Mouse (Mus musculus): ENCODE data around the gene Hsd3b2. TPM values are rescaled to one million over a fixed set of nuclear protein-coding genes. Genes with fewer than 3 reads are reported as not detected.
"Not testable (repeated sequence)": the region's sequence is repeated elsewhere in the genome, so short reads cannot be mapped to it uniquely, and the experiment has no call there.

The Hsd3b2 gene
- polyA plus RNA-seq (2012; rRNA removed) = 0.08 TPM in 1 of 2 replicates, not detected in the other

DNA sequence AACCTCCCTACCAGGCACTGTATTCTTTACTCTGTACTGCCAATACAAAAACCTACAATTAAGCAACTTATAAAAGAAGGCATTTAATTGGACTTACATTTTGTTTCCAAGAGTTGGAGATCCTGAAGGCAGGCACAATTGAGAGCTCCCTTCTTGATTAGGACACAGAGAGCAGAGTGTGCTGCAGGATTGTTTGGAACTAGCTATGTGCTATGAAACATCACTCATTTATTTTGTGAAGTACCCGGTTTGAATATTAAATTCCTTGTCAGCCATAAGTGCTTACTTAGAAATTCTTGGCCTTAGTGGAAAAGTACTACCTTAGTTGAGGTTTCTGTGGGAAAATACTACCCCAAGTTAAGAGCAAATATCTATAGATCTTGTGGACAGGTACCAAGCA lies at the start of gene Hsd3b2:
TSS of gene Hsd3b2 (minus strand) at position 168 of the 400 bp plus-strand sequence.
- TF ChIP-seq CTCF (IDR thresholded peaks at IDR 0.05; ENCODE audit: borderline replicate concordance, extremely low read depth, insufficient read depth, insufficient read length) (no peak), POLR2A (IDR thresholded peaks at IDR 0.05; ENCODE audit: borderline replicate concordance, extremely low read depth, insufficient read depth, insufficient read length, poor library complexity, severe bottlenecking) (no peak)

GRCm38 (mm10) chr3:98764155-98764554 lies 39.8 kb upstream of the Hsd3b2 start:
- TF ChIP-seq POLR2A (IDR thresholded peaks at IDR 0.05; ENCODE audit: borderline replicate concordance, extremely low read depth, insufficient read depth, insufficient read length, poor library complexity, severe bottlenecking) (no peak), CTCF (IDR thresholded peaks at IDR 0.05; ENCODE audit: borderline replicate concordance, extremely low read depth, insufficient read depth, insufficient read length) (no peak)
- no peak for DNase-seq (ENCODE audit: low read depth)

More for the DNA sequence above, at the start of gene Hsd3b2:
- DNase-seq (ENCODE audit: low read depth) = no peak

DNA sequence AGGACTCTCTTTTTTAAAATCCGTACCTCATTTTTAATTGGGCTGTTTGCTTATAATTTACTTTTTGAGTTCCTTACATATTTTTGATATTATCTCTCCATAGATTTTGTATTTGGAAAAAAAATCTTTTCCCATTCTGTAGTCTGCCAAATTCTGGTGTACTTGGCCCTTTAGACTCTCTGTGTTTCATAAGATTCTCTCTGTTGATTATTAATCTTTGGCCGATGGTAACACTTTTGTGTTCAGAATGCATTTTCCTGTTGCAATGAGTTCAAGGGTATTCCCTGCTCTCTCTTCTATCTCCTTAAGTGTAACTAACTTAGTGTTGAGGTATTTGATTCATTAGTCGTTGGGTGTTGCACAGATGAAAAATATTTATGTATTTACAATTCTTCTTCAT lies 32.5 kb upstream of the Hsd3b2 start:
- no peak for DNase-seq (ENCODE audit: low read depth)
- TF ChIP-seq POLR2A (IDR thresholded peaks at IDR 0.05; ENCODE audit: borderline replicate concordance, extremely low read depth, insufficient read depth, insufficient read length, poor library complexity, severe bottlenecking) (no peak), CTCF (IDR thresholded peaks at IDR 0.05; ENCODE audit: borderline replicate concordance, extremely low read depth, insufficient read depth, insufficient read length) (no peak)

GRCm38 (mm10) chr3:98752171-98752570 lies 27.8 kb upstream of the Hsd3b2 start:
- TF ChIP-seq CTCF (IDR thresholded peaks at IDR 0.05; ENCODE audit: borderline replicate concordance, extremely low read depth, insufficient read depth, insufficient read length) (no peak), POLR2A (IDR thresholded peaks at IDR 0.05; ENCODE audit: borderline replicate concordance, extremely low read depth, insufficient read depth, insufficient read length, poor library complexity, severe bottlenecking) (no peak)

DNA sequence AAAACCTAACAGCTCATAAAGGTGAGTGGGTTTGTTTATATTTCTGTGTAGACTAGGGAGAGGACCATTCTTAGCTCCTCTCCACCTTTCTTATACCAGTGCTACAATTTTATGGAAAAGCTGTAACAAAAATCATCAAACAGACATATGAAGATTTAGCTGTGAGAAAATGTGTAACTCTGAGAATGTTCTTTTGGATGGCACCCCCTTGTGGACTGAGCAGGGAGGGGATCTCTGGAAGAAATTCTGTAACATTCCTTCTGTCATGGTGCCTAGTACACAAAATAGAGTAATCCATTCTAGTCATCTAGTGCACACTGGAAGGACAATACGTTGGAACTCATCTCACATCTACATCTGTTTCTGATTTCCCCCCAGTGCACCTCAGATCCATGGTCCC lies 16.7 kb upstream of the Hsd3b2 start:
- DNase-seq (ENCODE audit: low read depth) = not testable (repeated sequence)

More at GRCm38 (mm10) chr3:98752171-98752570, 27.8 kb upstream of the Hsd3b2 start:
- DNase-seq (ENCODE audit: low read depth) = no peak

- TF ChIP-seq POLR2A (IDR thresholded peaks at IDR 0.05; ENCODE audit: borderline replicate concordance, extremely low read depth, insufficient read depth, insufficient read length, poor library complexity, severe bottlenecking) (no peak), CTCF (IDR thresholded peaks at IDR 0.05; ENCODE audit: borderline replicate concordance, extremely low read depth, insufficient read depth, insufficient read length) (no peak)
- DNase-seq (ENCODE audit: low read depth) = no peak
Measured at GRCm38 (mm10) chr3:98734340-98734739, 10.0 kb upstream of the Hsd3b2 start.

- TF ChIP-seq CTCF (IDR thresholded peaks at IDR 0.05; ENCODE audit: borderline replicate concordance, extremely low read depth, insufficient read depth, insufficient read length) = no peak
- no peak for TF ChIP-seq POLR2A (IDR thresholded peaks at IDR 0.05; ENCODE audit: borderline replicate concordance, extremely low read depth, insufficient read depth, insufficient read length, poor library complexity, severe bottlenecking)
- DNase-seq (ENCODE audit: low read depth) = no peak
Measured at GRCm38 (mm10) chr3:98733724-98734123, 9.4 kb upstream of the Hsd3b2 start.

DNA sequence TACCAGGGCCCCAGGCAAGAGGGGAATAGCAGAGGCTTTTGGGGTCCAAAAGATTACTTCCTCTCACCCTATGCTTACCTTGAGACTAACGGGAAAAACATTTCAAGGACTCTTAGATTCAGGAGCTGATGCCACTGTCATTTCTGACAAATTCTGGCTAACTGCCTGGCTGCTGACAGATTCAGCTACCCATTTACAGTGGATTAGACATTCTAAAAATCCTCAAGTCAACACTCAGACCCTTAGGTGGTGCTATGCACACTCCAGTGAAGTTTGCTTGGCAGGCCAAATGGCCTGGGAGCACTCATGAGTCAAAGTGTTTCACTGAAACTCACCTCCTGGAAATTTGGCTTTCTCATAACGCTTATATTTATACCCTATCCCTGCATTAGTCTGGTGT lies 1.9 kb upstream of the Hsd3b2 start:
- TF ChIP-seq POLR2A (IDR thresholded peaks at IDR 0.05; ENCODE audit: borderline replicate concordance, extremely low read depth, insufficient read depth, insufficient read length, poor library complexity, severe bottlenecking) (no peak), CTCF (IDR thresholded peaks at IDR 0.05; ENCODE audit: borderline replicate concordance, extremely low read depth, insufficient read depth, insufficient read length) (no peak)
- DNase-seq (ENCODE audit: low read depth) = peak; percentile 13

DNA sequence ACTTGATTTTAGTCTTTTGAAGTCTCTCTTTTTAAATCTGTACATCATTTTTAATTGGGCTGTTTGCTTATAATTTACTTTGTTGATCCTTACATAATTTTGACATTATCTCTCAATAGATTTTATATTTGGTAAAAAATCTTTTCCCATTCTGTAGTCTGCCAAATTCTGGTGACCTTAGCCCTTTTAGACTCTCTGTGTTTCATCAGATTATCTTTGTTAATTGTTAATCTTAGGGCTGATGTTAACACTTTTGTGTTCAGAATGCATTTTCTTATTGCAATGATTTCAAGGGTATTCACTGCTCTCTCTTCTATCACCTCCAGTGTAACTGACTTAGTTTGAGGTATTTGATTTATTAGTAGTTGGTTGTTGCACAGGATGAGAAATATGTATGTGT lies 3.6 kb downstream of the Hsd3b2 start:
- TF ChIP-seq CTCF (IDR thresholded peaks at IDR 0.05; ENCODE audit: borderline replicate concordance, extremely low read depth, insufficient read depth, insufficient read length) (no peak), POLR2A (IDR thresholded peaks at IDR 0.05; ENCODE audit: borderline replicate concordance, extremely low read depth, insufficient read depth, insufficient read length, poor library complexity, severe bottlenecking) (no peak)
- no peak for DNase-seq (ENCODE audit: low read depth)

DNA sequence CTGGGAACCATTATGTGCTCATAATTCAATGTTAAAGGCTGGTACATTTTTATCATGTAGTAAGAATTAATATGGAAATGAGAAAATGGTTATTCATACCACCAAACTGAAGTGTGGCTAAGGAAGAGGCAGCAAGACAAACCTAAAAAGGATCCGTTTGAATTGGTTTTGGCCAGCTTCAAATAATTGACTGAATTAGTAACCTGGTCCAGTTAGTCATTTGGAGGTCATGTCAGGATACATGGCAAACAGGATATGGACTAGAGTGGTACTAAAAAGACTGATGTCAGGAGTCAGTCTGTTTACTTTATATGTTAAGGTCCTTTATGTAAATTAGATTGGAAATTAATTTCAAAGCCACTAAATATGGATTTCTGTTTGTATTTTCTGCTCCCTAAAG lies 41.9 kb downstream of the Hsd3b2 start:
- no peak for DNase-seq (ENCODE audit: low read depth)
- TF ChIP-seq POLR2A (IDR thresholded peaks at IDR 0.05; ENCODE audit: borderline replicate concordance, extremely low read depth, insufficient read depth, insufficient read length, poor library complexity, severe bottlenecking) = no peak
- TF ChIP-seq CTCF (IDR thresholded peaks at IDR 0.05; ENCODE audit: borderline replicate concordance, extremely low read depth, insufficient read depth, insufficient read length) = no peak

DNA sequence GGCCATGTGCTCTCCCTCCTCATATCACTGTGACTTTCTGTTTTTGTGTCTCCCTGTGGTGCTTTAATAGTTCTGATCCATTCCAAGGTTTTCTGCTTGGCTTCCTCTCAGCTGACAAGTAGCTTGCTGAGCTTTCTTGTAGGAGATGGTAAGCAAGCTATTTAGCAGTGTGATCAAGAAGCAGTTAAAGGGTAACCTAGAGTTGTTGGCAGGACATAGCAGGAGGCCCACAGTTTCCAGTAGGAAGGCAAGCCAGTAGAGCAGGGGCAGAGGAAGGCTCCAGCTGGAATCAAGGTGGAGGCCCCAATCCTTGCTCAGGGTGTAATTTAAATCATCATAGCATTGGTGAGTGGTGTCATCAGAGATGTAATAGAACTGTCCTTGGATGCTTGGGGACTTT lies 43.6 kb downstream of the Hsd3b2 start:
- no peak for TF ChIP-seq POLR2A (IDR thresholded peaks at IDR 0.05; ENCODE audit: borderline replicate concordance, extremely low read depth, insufficient read depth, insufficient read length, poor library complexity, severe bottlenecking)
- TF ChIP-seq CTCF (IDR thresholded peaks at IDR 0.05; ENCODE audit: borderline replicate concordance, extremely low read depth, insufficient read depth, insufficient read length) = no peak

More for the DNA sequence above, 43.6 kb downstream of the Hsd3b2 start:
- no peak for DNase-seq (ENCODE audit: low read depth)

Other genes with a start within 250 kb of the Hsd3b2 start
- not detected in 2 replicates for gene Hsd3b4, start 214.0 kb downstream of the Hsd3b2 start, polyA plus RNA-seq (2012; rRNA removed)
- gene Gm10681, start 135.7 kb downstream of the Hsd3b2 start, polyA plus RNA-seq (2012; rRNA removed) = not detected in 2 replicates
- gene Hsd3b5, start 94.3 kb downstream of the Hsd3b2 start, polyA plus RNA-seq (2012; rRNA removed) = not detected in 2 replicates
- gene Hsd3b3, start 38.6 kb upstream of the Hsd3b2 start, polyA plus RNA-seq (2012; rRNA removed) = not detected in 2 replicates
- gene Hsd3b6, start 89.9 kb upstream of the Hsd3b2 start, polyA plus RNA-seq (2012; rRNA removed) = 0.39 and 1.2 TPM in 2 replicates
- 0.08 TPM in 1 of 2 replicates, not detected in the other for gene Hsd3b1, start 135.3 kb upstream of the Hsd3b2 start, polyA plus RNA-seq (2012; rRNA removed)
- gene Hao2, start 168.7 kb upstream of the Hsd3b2 start, polyA plus RNA-seq (2012; rRNA removed) = not detected in 2 replicates